ENCODE assay signal across 8 mouse cellular contexts in the genomic region with DNA sequence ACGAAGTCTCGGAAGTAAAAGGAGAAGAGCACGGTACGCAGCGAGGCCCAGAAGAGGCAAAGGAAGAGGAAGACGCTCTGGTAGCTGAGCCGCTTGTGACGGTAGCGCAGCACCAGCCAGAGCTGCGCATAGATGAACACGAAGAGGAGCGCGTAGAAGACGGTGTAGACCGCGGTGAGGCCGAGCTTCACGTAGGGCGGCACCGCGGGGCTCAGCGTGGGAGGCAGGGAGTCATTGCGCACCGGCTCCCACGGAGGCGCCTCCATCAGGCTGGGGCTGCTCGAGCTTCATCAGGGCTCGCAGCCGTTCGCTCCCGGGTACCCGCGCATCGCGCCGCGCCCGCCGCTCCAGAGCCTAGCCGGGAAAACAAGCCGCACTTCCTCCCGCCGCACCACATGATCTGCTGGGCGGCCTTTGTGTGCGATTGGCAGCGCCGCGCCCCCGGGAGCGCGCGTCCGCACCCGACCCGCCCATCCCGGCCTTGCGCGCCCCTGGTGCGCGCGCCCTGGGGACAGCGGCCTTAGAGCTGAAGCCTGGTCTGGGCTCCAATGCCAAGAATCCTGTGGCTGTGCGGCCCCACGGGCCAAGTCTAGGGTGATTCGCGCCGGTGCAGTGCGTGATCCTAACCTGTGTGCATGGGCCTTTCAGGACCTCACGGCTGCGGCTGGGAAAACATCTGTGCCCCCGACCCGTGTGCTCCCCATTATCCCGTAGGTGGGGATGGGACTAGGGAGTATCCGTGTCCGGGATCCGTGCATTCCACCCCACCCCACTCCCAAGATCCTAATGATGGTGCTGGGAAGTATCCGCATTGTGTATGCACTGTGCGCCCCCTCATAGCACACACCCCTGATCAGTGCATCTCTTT. TPM values are rescaled to one million over a fixed set of nuclear protein-coding genes. Genes with fewer than 3 reads are reported as not detected.
A peak's percentile ranks its signal among the peaks of the same experiment; 100 is the strongest.
DNase-seq lines count a peak whose midpoint lies in the region; ATAC-seq lines count a peak whose summit lies in the region.
"Not testable (repeated sequence)": the region's sequence is repeated elsewhere in the genome, so short reads cannot be mapped to it uniquely, and the experiment has no call there.

A gene (minus strand): TSS at position 787 of the 868 bp plus-strand sequence.

- ATAC-seq in embryonic facial prominence, embryonic 13.5 days (ENCODE audit: insufficient number of reproducible peaks, insufficient read depth, low FRiP score, low TSS enrichment, low read depth), result peak; percentile 87
- peak; percentile 93 for ATAC-seq in intestine, embryonic 16.5 days

- H3K4me1 ChIP-seq in embryonic facial prominence, embryonic 13.5 days; intestine, embryonic 16.5 days (ENCODE audit: control insufficient read depth, insufficient read depth, low read length): not testable (repeated sequence)

- H3K4me3 ChIP-seq in embryonic facial prominence, embryonic 13.5 days, result peak within 1 kb of the TSS; percentile 42
- peak within 1 kb of the TSS; percentile 41 for H3K4me3 ChIP-seq in intestine, embryonic 16.5 days (ENCODE audit: low read length)

- H3K9ac ChIP-seq in embryonic facial prominence, embryonic 13.5 days, result peak within 1 kb of the TSS; percentile 58; the same call in 1 of the 2 replicates
- not testable (repeated sequence) for H3K9ac ChIP-seq in intestine, embryonic 16.5 days (ENCODE audit: low read depth, low read length)

- under 1% methylated on average over 57 of the region's 78 CpGs for WGBS in embryonic facial prominence, embryonic 13.5 days
- WGBS in intestine, embryonic 16.5 days, result under 1% methylated on average over 53 of the region's 78 CpGs

- H3K36me3 ChIP-seq in embryonic facial prominence, embryonic 13.5 days; intestine, embryonic 16.5 days (ENCODE audit: control insufficient read depth, insufficient read depth, low read length): not testable (repeated sequence)

- DNase-seq in adrenal gland, postnatal 25 days, result peak; percentile 46
- peak; percentile 60 to 72 for DNase-seq in heart, adult 18-20 months
- DNase-seq in left cerebral cortex, adult 9 months (ENCODE audit: low spot score in 2 of 2), result peak; percentile 23 to 43
- DNase-seq in lung, postnatal 36 days, result peak; percentile 60
- DNase-seq in retina, embryonic 14.5 days (ENCODE audit: low spot score), result peak; percentile 54
- DNase-seq in urinary bladder, postnatal 36 days (ENCODE audit: low spot score in 2 of 2), result peak; percentile 50 to 57

- H3K4me2 ChIP-seq in embryonic facial prominence, embryonic 13.5 days, result peak within 1 kb of the TSS; percentile 59
- H3K4me2 ChIP-seq in intestine, embryonic 16.5 days (ENCODE audit: low read depth, low read length), result peak within 1 kb of the TSS; percentile 62

- not testable (repeated sequence) for H3K27me3 ChIP-seq in embryonic facial prominence, embryonic 13.5 days; intestine, embryonic 16.5 days (replicated peaks; ENCODE audit: control insufficient read depth, insufficient read depth, low read length)

- H3K27ac ChIP-seq in embryonic facial prominence, embryonic 13.5 days; intestine, embryonic 16.5 days (ENCODE audit: low read length): not testable (repeated sequence)

- H3K9me3 ChIP-seq in embryonic facial prominence, embryonic 13.5 days; intestine, embryonic 16.5 days (ENCODE audit: control insufficient read depth, low read length): not testable (repeated sequence)

RNA-seq across cellular contexts. Expression of the gene that starts here (rescaled TPM):
- total RNA-seq in adrenal gland, postnatal 25 days (2021), result 32.2 and 36.4 TPM in 2 replicates
- polyA plus RNA-seq in embryonic facial prominence, embryonic 13.5 days (2015; fragmentation: Nextera tagmentation; extraction: Ambion mirVana), result 10.6 and 11.4 TPM in 2 replicates
- total RNA-seq in heart, adult 18-20 months (2021), result 1 to 10 TPM; 5.1 to 6.7 TPM
- 4.7 and 5.2 TPM in 2 replicates for polyA plus RNA-seq in intestine, embryonic 16.5 days (2015; fragmentation: Nextera tagmentation; extraction: Ambion mirVana)
